Mouse (Mus musculus) embryonic fibroblast, embryonic 13.5 days (primary cell): ENCODE data around the gene Csnk1g2.

Source experiments
- CTCF ChIP-seq: IDR thresholded peaks from 2 replicates; pipeline ENCODE4 v1.5.1; 2011; ENCODE audit warnings: mild to moderate bottlenecking, control low read depth, low read length, moderate library complexity, borderline replicate concordance; ENCODE audit not compliant: insufficient read depth
- POLR2A ChIP-seq: IDR thresholded peaks from 2 replicates; pipeline ENCODE4 v1.6.1; 2011; ENCODE audit warnings: low read depth, mild to moderate bottlenecking, control low read depth, low read length, moderate library complexity

- TF ChIP-seq POLR2A (no peak), CTCF (no peak)
Measured at GRCm38 (mm10) chr10:80683647-80684046, 61.0 kb downstream of the Csnk1g2 start.
